Mouse (Mus musculus) heart, postnatal 36 days (tissue): ENCODE data around the gene A030014E15Rik. TPM values are rescaled to one million over a fixed set of nuclear protein-coding genes. Genes with fewer than 3 reads are reported as not detected.
"Not testable (repeated sequence)": the region's sequence is repeated elsewhere in the genome, so short reads cannot be mapped to it uniquely, and the experiment has no call there.

Experiments used
- DNase-seq, 2 experiments: peaks; one replicate each; pipeline ENCODE4 v3.0.0; 2021 to 2022
- intact Hi-C: fragments of 180-260 bp; cut with DNase I; formaldehyde crosslinking; loops from one replicate; pipeline ENCODE4 v1.15.1; 2025
- total RNA-seq, 2 experiments: library from RNA; stranded (reverse); gene quantifications; 2 replicates each; pipeline ENCODE4 v1.2.3; 2021

A030014E15Rik gene
- not detected for total RNA-seq

DNA sequence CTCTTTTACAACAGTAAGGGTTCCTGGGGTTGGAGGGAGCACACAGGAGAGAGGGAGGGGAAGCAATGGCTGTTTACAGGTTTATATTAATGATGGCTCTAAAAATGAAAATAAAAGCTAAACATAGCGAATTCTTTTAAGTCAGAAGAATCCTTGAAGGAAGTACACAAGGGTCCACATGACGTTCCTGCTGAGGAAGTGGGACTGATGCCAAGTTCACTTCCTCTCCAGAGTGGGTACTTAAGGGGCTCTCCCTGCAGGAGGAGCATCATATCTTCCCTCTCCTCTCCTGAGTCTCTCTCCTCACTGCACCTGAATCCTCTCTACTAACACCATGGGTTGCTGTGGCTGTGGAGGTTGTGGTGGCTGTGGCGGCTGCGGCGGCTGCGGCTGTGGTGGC lies at the start of gene A030014E15Rik:
Gene A030014E15Rik (plus strand): TSS at position 268 of the 400 bp plus-strand sequence.
- no peak for DNase-seq

DNA sequence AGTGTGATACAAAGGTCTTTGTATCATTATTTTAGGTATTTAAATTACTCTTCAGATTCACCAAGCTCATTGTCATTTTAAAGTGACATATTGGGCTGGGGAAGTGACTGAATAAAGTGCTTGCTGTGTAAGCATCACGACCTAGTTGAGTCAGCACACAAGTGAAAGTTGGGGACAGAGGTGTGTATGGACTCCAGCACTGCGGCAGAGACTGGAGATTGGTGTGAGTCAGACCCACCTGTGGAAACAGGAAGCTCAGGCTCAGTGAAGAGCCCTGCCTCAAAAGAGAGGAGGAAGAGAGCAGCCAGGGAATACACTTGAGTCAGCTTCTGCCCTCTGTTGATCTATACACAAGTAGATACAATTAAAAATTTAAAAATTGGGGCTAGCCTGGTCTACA lies 45.5 kb upstream of the A030014E15Rik start:
- DNase-seq = no peak
- intact Hi-C loops = loop anchor here (5.0 kb wide), 1 partner anchor 42 kb away; the partner anchor contains the start of gene Agfg1

More for the DNA sequence above, at the start of gene A030014E15Rik:
- intact Hi-C loops = no loop called here

DNA sequence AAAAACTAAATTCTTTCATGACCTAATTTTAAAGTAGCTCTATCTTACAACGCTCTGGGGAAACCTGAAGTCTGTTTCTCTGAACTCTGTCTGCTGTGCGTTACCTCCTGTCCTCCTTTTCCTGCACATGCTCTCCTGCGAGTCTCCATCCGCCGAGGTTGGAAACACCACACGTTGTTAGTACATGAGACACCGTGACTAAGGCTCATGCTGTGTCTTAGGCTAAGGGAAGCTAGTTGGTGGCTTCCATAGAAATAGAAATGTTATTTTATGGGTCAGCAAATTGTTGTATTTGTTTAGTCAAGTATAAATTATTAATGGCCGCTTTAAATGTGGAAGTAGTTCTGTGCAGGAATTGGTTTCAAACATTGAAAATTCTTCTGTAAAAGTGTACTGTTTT lies 44.5 kb upstream of the A030014E15Rik start:
- intact Hi-C loops = no loop called here

DNA sequence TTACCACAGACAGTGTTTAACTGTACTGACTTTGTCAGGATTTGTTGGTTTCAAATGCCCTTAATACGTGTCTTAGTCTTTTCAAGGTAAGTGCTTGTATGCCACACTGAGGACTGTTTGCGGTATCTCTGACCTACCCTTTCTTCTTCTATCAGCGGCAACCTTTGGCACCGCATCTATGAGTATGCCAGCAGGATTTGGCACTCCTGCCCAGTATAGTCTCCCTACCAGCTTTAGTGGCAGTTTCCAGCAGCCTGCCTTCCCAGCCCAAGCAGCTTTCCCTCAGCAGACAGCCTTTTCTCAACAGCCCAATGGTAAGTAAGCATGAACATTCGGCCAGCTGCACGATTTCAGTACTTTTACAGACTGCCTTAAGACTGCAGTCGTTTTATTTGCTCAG lies 31.4 kb upstream of the A030014E15Rik start:
- DNase-seq = no peak
- intact Hi-C loops = no loop called here

More for the DNA sequence above, 44.5 kb upstream of the A030014E15Rik start:
- no peak for DNase-seq

DNA sequence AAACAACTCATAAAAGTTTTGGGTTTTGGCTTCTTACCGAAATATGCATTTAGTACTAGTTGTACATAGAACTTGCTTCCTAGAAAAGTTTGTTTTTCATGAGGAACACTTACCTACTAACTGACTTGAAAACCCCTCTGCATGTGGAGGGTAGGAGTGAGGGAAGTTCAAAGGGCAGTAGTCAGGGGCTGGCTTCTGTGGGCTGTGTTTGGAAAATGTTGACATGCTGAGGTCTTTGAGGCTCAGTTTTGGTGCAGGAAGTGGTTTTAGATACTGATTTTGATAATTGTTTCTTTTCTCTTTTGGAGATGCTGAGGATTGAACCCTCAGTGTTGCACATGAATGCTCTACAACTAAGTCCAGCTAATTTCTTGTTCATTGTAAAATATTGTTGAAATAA lies 24.1 kb upstream of the A030014E15Rik start:
- intact Hi-C loops = no loop called here

DNA sequence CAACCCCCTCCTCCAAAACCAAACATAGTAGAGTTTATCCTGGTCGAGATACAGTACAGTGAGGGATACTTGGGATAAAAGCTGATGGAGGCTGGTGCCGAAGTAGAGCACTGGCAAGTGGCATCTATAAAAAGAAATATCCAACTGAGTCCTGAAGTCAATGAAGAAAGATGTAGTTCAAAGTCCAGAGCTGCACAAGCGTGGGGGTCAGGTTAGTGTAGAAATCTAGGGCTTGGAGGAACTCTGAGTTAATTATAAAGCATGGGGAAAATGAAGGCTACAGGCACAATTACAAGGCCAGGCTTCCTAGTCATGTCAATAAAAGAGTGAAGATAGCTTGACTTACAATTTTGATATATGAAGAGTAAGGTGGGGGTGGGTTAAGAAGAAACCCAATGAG lies 23.5 kb upstream of the A030014E15Rik start:
- DNase-seq = no peak
- intact Hi-C loops = no loop called here

More for the DNA sequence above, 24.1 kb upstream of the A030014E15Rik start:
- no peak for DNase-seq

DNA sequence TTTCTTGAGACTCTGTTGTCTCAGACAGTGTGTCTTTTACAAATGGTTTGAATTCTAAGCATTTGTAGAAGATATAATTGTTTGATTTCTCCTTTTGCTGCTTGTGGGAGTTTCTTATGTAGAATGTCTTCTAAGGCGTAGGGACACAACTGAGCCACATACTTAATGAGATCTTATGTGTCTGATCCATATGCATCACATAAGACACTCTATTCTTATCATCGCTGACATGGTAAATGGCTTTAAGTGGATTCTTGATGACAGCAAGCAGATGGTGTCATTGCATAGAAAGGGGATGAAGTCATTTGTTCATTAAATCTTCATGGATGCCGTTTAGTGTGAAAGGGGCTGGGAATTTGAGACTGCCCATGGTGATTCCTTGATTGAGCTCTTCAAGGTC lies 18.8 kb upstream of the A030014E15Rik start:
- DNase-seq = no peak
- intact Hi-C loops = no loop called here

DNA sequence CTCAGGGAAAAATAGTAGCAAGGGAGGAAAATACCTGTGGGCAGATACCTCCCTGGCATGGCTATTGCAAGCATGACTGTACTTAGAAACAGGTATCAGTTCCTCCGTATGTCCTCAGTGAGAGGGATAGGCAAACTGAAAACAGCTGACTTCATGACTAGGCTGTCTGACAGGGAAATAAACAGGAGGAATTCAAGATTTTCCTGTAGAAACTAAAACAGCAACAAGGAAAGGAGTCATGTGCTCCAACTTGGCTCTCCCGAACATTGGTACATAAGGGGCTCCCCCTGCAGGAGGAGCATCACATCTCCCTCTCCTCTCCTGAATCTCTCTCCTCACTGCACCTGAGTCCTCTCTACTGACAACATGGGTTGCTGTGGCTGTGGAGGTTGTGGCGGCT lies 11.7 kb upstream of the A030014E15Rik start, which contains the start of gene A030005L19Rik:
Gene A030005L19Rik (plus strand): TSS at position 301 of the 400 bp plus-strand sequence.
- intact Hi-C loops = no loop called here

DNA sequence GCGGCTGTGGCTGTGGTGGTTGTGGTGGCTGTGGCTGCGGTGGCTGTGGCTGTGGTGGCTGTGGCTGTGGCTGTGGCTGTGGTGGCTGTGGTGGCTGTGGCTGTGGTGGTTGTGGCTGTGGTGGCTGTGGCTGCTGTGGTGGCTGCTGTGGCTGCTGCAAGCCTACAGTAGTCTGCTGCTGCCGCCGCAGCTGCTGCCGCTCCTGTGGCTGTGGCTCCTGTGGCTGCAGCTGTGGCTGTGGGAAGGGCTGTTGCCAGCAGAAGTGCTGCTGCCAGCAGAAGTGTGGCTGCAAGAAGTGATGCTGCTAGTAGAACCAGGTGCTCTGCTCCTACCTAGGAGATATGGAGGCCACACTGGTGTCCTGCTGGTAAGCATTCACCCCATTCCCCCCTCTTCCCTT lies 11.3 kb upstream of the A030014E15Rik start:
- DNase-seq, intact Hi-C loops: not testable (repeated sequence)

More for the DNA sequence above, 11.7 kb upstream of the A030014E15Rik start, which contains the start of gene A030005L19Rik:
- no peak for DNase-seq

DNA sequence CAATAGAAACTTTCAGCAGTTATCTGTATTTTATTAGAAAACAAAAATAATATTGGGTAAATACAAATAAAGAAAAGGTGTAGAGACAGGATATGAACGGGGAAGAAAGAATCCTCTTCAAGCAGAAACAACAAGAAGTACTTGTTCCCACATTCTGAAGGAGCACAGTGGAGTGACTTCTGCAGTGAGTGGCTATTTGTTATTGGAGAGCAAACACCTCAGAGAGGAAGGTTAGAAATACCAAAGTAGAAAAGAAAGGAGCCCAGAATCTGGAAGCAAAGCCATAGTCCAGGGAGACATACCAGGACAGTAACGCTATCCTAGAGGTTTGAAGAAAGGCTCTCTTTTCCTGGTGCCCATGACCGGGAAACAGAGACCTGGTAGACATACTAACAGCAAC lies 5.8 kb downstream of the A030014E15Rik start:
- DNase-seq, intact Hi-C loops: not testable (repeated sequence)

DNA sequence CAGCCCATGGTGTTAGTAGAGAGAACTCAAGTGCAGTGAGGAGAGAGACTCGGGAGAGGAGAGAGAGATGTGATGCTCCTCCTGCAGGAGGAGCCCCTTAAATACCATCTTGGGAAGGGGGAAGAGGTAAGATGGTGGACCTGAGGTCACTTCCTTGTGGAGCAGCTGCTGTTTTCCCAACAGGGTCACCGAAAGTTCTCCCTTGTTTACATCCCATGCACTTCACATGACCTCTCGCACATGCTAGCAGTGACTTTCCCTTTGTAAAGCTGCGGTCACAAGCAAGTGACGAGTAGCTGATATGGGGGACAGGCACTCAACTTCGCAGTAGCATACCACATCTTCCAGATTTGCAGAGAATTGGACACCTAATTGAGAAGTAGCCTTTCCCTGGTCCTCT lies 6.6 kb downstream of the A030014E15Rik start, which contains the start of gene Gm6217:
Gene Gm6217 (minus strand): TSS at position 74 of the 400 bp plus-strand sequence.
- intact Hi-C loops, DNase-seq: not testable (repeated sequence)

DNA sequence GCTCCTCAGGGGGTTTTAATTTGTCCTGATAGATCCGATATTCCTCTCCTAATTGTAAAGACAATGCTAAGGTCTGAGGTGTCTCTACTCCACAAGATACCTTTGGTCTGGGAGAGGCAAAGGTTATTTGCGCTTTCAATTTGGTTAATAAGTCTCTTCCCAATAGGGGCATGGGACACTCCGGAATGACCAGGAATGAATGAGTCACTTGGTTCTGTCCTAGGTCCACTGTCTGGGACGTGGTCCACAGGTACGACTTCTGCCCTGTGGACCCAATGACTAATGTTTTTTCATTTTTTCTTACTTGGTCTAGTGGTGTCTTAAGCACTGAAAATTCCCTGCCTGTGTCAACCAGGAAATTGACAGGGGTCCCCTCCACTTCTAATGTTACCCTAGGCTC lies 13.9 kb downstream of the A030014E15Rik start:
- intact Hi-C loops = no loop called here
- DNase-seq = no peak

DNA sequence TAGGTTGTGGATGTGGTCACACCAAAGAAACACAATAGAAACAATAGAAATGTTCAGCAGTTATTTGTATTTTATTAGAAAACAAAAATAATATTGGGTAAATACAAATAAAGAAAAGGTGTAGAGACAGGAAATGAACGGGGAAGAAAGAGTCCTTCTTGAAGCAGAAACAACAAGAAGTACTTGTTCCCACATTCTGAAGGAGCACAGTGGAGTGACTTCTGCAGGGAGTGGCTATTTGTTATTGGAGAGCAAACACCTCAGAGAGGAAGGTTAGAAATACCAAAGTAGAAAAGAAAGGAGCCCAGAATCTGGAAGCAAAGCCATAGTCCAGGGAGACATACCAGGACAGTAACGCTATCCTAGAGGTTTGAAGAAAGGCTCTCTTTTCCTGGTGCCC lies 17.8 kb downstream of the A030014E15Rik start:
- DNase-seq, intact Hi-C loops: not testable (repeated sequence)

DNA sequence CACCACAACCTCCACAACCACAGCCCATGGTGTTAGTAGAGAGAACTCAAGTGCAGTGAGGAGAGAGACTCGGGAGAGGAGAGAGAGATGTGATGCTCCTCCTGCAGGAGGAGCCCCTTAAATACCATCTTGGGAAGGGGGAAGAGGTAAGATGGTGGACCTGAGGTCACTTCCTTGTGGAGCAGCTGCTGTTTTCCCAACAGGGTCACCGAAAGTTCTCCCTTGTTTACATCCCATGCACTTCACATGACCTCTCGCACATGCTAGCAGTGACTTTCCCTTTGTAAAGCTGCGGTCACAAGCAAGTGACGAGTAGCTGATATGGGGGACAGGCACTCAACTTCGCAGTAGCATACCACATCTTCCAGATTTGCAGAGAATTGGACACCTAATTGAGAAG lies 18.6 kb downstream of the A030014E15Rik start, which contains the start of gene A030003K21Rik:
Gene A030003K21Rik (minus strand): TSS at position 94 of the 400 bp plus-strand sequence.
- DNase-seq, intact Hi-C loops: not testable (repeated sequence)

DNA sequence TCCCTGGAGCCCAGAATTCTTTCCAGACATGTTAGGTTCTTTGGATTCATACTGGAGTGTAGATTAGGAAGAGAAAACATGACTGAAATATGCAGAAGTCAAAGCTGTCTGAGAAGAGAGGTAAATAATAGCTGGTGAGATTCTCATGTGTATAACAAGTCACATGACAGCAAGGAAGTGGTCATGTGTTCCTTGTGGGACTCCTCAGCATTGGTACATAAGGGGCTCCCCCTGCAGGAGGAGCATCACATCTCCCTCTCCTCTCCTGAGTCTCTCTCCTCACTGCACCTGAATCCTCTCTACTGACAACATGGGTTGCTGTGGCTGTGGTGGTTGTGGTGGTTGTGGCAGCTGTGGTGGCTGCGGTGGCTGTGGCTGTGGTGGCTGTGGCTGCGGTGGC lies 21.3 kb downstream of the A030014E15Rik start:
- DNase-seq, intact Hi-C loops: not testable (repeated sequence)

DNA sequence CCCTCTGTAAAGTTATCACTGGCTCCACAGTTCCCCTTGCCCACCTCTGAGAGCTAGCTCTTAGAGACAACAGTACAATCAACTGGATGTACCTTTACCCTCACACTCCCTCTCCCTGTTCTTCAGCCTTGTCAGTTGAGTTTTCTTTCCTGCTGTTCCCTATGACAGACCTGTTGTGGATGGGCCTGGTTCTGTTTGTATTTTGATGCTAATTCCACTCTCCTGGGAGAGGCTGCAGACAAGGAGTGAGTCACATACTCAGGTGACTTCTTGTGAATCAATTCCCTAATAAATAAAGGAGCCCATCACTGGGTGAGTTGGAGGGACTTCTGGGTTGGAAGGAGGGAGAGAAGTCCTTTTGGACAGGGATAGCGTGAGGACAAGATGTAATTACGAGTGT lies 23.9 kb downstream of the A030014E15Rik start:
- DNase-seq = no peak
- intact Hi-C loops = no loop called here

DNA sequence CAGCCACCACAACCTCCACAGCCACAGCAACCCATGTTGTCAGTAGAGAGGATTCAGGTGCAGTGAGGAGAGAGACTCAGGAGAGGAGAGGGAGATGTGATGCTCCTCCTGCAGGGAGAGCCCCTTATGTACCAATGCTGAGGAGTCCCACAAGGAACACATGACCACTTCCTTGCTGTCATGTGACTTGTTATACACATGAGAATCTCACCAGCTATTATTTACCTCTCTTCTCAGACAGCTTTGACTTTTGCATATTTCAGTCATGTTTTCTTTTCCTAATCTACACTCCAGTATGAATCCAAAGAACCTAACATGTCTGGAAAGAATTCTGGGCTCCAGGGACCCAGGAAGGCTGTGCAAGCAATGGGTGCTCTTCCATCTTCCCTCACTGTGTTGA lies 31.2 kb downstream of the A030014E15Rik start, which contains the start of gene Gm7544:
Gene Gm7544 (minus strand): TSS at position 101 of the 400 bp plus-strand sequence.
- DNase-seq, intact Hi-C loops: not testable (repeated sequence)

DNA sequence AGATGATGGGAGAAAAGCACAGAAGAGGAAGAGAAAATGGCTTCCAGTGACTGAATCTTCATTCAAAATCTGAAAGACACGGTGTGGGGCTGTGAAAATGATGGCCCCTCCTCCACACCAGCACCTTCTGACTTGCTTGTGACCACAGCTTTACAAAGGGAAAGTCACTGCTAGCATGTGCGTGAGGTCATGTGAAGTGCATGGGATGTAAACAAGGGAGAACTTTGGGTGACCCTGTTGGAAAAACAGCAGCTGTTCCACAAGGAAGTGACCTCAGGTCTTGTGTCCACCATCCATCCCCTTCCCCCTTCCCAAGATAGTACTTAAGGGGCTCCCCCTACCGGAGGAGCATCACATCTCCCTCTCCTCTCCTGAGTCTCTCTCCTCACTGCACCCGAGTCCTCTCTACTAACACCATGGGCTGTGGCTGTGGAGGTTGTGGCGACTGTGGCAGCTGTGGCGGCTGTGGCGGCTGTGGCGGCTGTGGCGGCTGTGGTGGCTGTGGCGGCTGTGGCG lies 35.2 kb downstream of the A030014E15Rik start, which contains the start of gene Gm47955:
Gene Gm47955 (plus strand): TSS at position 417 of the 516 bp plus-strand sequence.
- intact Hi-C loops = no loop called here
- DNase-seq = no peak

DNA sequence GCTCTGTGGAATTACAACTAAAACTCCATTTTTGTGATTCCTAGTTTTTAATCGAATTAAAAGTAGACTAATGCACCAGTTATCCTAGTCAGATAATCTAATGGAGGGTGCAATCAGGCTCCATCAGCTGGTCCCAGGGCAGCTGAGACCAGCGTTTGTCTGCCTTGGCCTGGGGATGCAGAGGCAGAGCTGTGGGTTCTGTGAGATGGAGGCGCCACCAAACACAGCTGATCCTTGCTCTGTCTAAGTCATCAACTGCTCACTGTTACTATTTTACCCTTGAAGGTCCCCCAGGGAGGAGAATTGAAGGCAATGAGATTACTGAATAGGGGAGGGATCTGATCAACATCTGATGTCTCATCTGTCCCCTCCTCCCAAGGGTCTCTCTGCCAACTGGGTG lies 41.7 kb downstream of the A030014E15Rik start:
- DNase-seq = no peak
- intact Hi-C loops = no loop called here

DNA sequence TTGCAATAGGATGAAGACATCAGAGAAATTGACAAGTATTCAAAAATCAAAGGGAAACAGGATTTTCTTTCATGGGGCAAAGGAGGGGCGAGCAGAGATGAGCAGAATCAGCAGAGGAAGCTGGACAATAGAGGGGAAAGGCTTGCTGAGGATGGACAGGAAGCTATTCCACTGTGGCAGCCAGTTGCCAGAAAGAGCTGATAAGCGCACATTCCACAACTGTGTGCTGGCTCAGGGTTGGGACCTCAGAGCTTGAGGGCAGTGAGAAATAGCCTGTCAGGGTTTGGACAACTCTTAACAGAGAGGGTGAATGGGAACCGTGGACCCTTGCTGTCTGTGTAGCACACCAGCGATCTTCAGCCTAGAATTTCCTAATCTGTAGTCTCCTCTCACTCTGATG lies 47.3 kb downstream of the A030014E15Rik start:
- intact Hi-C loops = loop anchor here (5.0 kb wide), 1 partner anchor 135 kb away; the partner anchor contains the start of gene Agfg1
- peak; percentile 7 to 14 for DNase-seq

DNA sequence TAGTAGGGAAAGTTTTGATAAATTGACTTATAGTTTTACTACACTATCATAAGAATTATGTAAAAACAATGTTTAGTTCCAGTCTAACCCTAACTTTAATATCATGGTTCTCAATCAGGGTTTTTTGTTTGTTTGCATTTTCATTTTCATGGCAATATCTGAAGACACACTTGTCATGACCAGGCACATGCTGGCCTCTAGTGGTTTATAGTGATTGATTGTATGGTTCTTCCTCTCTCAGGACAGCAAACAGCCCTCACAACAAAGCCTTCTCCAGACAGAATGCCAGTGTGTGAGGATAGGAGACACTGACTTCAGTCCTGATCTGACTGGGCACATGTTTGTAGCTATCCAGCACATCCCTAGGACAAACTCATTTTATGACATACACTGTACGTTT lies 48.5 kb downstream of the A030014E15Rik start:
- intact Hi-C loops = loop anchor here (5.0 kb wide), 1 partner anchor 136 kb away; the partner anchor contains the start of gene Agfg1

DNA sequence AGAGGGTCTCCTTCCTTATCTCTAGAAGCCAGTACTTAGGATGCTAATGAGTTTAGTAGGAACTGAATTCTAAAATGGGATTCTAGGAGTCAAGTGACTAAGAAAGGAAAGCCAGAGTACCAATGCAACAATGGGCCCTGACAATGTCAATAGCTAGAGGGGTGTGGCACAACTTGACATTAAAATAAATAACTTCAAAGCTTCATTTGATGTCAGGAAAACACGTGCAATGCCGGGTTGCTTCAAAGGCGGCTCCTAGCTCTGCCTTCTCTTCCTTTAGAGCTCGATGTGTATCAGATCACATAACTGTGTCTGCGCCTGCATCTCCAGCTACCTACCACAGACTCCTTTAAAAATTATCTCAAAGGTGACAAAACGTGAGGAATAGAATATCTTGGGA lies 49.2 kb downstream of the A030014E15Rik start:
- DNase-seq = no peak
- intact Hi-C loops = loop anchor here (5.0 kb wide), 1 partner anchor 137 kb away; the partner anchor contains the start of gene Agfg1

More for the DNA sequence above, 48.5 kb downstream of the A030014E15Rik start:
- DNase-seq = no peak
